Mouse (Mus musculus) WW6 (cell line): ENCODE results near the gene Rtn4rl1.
"Not testable (repeated sequence)": the region's sequence is repeated elsewhere in the genome, so short reads cannot be mapped to it uniquely, and the experiment has no call there.

Experiments
- DNase-seq: peaks from one replicate; pipeline ENCODE4 v3.0.0-alpha.2; 2013; ENCODE audit warnings: low read depth, low spot score

Rtn4rl1 gene

DNA sequence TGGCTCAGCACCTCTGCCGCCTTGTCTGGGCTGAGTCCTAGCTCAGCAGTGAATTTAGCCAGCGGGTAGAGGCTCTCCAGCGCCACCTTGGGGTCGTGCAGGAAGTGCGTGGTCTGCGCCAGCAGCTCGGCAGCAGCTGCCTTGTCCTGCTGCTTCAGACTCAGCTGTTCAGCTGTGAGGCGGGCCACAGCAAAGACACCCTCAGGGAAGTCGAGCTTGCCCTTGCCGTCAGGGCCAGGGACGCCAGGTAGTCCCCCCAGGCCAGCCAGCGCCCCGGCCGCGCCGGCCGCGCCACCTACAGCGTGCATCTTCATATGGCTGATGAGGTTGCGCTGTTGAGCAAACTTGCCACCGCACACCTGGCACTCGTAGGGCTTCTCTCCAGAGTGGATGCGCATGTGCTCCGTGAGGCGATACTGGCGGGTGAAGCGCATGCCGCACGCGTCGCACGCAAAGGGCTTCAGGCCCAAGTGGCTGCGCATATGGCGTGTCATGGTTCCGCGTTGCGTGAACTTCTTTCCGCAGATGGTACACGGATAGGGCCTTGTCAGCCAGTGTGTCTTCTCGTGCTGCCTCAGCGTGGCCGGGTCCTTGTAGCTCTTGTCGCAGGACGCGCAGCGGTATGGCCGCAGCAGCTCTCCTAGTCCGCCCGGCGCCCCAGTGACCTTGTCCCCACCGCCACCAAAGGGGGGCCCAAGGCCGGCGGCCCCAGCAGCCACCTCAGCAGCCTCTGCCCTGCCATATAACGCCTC, 28.0 kb upstream of the Rtn4rl1 start:
- DNase-seq: peak; percentile 81

GRCm38 (mm10) chr11:75166193-75166842, 27.3 kb upstream of the Rtn4rl1 start:
- no peak for DNase-seq

GRCm38 (mm10) chr11:75166861-75167642, 26.5 kb upstream of the Rtn4rl1 start:
- no peak for DNase-seq

GRCm38 (mm10) chr11:75167643-75168589, 25.7 kb upstream of the Rtn4rl1 start:
- DNase-seq: no peak

- no peak for DNase-seq
These were observed 24.8 kb upstream of the Rtn4rl1 start for GRCm38 (mm10) chr11:75168590-75169361.

DNA sequence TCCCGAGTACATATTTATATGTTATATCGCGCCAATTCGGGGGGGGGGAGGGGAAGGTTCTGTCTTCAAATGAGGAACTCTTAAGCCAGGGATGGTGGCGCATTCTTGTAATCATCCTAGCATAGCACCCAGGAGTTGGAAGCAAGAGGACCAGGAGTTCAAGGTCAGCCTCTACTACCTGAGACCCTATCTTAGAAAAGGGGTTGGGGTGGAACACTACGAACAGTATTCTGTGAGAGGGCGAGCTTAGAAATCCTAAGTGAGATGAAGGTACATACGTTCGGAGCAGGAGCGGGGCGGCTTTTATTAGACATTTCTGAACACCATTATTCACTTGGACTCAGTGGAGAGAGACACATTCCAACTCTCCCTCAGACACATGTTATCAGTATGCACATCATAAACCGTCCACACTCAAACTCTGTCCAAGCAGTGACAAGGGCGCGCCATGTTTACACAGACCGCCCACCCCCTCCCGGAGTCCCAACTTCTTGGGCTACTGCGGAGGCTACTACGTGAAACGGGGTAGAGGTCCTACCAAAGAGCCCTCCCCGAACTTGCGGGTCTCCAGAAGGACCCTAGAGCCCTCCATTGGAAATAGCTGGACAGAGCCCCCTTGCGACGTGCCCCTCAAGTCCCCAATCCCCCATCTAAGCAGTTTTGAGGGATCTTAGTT, 24.0 kb upstream of the Rtn4rl1 start, which contains the start of gene Hic1:
Hic1 (minus strand) TSS at position 115 of the 676 bp plus-strand sequence.
- no peak for DNase-seq

DNA sequence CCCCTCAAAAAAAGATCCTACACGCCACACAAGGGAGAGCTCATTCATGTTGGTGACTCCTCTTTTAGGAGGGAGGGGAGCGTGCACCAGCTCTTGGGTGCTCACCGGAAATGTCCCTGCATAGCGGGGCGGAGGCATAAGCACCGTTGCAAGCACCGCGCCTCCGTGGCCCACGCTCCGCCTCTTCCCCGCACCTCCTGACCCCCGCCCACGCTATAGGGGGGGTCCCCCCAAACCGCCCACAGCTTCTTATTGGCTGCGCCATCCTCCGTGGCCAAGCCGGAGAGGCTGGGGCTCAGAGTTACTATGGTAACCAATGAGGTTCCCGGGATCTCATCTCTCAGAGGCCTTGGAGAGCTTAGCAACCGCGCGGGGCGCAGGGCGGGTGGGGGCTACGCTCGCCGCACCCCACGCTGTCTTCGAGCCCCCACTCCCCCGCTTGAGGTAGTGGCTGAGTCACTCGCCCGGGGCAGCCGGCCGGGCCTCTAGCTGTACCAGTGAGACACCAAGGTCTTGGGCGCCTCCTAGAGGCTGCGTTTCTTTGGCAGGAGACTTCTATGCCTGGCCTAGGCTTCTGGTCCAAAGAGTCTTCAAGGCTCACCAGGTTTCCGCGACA, 23.3 kb upstream of the Rtn4rl1 start:
- DNase-seq: peak; percentile 90

- no peak for DNase-seq
These were observed 22.3 kb upstream of the Rtn4rl1 start for GRCm38 (mm10) chr11:75171186-75171865.

DNA sequence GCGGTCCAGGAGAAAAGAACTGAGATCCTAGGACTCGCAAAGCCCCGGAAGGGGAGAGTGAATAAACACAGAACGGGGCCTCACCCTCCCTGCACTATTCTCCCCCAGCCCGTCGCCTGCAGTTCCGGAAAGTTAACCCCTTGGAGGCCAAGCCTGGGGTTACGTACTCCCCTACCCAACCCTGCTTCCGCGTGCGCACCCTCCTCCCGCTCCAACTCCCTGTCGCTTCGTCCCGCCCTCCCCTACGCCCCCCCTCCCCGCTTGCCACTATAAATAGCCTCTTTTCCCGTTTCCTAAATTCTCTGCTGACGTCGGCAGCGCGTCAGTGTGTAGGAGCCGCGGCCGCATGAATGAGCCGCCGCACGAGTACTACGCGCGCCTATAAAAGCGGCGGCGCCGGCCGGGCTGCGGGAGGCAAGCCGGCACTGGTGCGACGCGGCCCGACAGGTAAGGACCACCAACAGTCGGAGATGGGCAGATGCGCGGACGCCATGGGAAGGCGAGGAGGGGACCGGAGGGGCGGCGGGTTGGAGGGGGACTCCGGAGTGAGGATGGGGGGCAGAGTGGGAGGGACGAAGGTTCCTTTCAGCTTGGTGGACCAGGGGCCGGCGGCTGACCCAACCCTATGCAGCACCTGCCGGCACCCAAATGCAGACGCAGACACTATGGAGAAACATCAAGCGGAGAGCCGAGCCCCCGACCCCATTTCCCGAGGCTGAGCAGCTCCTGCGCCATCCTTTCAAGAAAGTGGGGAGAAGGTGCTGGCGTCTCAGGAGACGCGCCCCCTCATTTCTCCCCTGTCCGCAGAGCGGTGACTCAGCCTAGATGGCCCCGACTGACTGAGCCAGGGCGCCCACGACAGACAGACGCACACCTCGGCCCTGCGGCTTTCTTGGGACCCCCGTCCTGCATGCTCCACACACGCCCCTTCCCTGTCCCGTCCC, 21.2 kb upstream of the Rtn4rl1 start:
- no peak for DNase-seq

DNA sequence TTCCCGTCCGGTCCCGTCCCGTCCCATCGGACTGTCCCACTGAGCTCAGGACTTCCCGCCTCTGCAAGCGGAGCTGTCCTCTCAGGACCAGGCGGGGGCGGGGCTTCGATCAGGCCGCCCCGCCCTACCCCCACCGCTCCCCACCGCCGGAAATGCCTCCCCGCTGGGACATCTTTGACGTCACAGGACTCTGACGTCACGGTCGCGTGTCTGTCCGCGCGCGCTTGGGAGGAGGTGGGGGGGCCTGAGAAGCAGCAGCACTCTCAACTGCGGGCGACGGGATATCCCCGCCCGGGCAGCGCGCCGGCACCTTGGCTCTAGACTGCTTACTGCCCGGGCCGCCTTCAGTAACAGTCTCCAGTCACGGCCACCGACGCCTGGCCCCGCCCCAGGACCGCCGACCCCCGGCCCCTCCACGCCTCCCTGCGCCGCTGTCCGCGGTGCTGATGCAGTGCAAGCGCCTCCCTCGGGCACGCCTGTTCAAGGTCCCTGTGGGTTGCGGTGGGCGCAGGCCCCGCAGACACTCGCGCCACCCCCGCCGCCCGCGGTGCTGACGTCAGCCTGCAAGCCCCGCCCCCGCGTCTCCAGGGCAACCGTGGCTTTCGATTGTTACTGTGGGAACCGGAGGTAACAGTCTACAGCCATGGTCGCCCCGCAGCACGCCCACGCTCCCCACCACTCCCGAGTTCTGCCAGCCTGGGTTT, 20.3 kb upstream of the Rtn4rl1 start:
- DNase-seq: peak; percentile 91

GRCm38 (mm10) chr11:75173799-75174165, 19.8 kb upstream of the Rtn4rl1 start:
- DNase-seq: no peak

DNA sequence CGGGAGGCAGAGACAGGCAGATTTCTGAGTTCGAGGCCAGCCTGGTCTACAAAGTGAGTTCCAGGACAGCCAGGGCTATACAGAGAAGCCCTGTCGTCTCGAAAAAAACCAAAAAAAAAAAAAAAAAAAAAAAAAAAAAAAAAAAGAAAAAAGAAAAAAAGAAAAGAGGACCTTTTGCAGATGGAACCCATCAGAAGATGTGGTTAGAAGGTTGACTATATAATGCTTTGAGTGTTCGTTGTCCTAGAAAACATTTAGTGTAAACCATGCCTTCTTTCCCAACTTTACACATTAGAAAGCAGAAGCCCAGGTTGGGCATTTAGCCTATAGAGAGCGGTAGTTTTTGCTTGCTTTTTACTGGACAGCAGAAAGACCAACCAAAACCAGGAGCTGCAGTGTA, 19.0 kb upstream of the Rtn4rl1 start:
- not testable (repeated sequence) for DNase-seq

DNA sequence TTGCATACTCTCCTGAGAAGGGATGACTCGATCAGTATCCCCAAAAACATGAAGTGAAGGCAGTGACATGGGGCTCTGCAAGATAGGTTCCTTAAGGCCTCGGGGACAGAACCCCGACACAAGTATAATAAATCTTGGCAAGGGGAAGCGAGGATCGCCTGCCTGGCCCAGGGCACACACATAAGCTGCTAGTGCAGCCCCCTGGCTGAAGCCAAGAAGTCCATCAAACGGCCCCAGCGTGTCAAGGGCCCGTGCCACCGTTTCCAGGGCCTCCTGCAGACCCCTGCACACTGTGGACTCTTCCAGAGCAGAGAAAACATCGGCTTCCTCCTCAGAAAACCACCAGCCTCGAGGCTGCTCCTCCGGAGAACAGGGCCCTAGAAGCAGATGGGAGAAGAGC, 15.6 kb upstream of the Rtn4rl1 start:
- DNase-seq: no peak

GRCm38 (mm10) chr11:75178672-75179208, 14.8 kb upstream of the Rtn4rl1 start, which contains the start of gene Ovca2:
Ovca2 (minus strand) TSS chr11:75178835.
- DNase-seq: peak; percentile 97

DNA sequence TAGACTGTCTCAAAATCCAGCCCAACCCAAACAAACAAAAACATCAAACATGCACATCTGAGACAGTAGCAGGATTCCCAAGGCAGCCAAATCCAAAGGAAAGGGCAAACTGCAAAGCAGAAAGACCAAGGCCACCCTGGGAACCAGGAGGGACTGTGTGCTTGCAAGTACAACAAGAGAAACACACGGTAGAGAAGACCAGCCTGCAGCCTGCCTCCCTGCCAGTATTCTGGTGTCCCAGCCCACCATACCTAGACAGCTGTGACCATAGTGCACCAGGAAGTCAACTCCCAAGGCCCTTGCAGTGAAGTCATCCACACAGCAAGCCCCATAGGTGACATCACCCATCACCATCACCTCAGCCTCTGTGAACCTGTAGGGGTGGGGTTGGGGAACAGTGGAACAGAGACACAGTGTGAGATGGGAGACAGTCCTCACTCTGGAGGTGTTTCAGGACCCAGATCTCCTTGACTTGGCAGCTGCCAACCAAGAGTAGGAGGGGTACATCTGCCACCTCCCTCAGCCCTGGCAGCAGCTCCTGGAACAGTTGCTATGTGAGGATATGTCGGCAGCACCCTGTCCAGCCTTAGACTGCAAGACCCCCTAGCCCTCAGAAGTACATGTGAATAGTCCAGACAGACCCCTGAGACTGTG, 9.5 kb upstream of the Rtn4rl1 start:
- no peak for DNase-seq

DNA sequence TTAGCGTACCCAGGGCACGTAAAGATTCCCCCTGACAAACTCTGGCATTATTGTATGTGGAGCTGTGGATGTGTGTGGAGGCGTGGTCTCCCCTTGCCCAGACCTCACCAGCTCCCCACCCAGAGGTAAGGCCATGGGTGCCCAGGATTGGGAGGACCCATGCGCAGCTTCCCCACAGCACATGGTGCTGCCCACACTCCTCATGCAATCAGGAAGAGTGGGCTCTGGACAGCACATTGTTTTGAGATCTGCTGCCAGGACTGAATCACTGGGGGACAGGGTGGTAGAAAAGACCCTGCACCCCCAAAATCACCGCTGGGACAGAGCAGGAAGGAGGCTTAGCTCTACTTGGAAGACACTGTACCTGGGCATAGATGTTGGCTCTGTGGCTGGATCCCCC, 9.0 kb upstream of the Rtn4rl1 start:
- no peak for DNase-seq
